Mouse (Mus musculus) limb, embryonic 15.5 days (tissue): Measurements from ENCODE around the gene Acoxl. TPM values are rescaled to one million over a fixed set of nuclear protein-coding genes. Genes with fewer than 3 reads are reported as not detected.

Source experiments
- ATAC-seq: fragments of 200-750 bp; cut with Nextera tagmentation; 2 replicates; pipeline ENCODE4 v1.8.0; 2017; ENCODE audit warnings: low read depth, moderate TSS enrichment; ENCODE audit not compliant: insufficient number of reproducible peaks, low FRiP score, low TSS enrichment
- H3K27ac ChIP-seq: fragments of 300-500 bp; sonication (generic); 2 replicates; pipeline ENCODE4 v1.5.1; 2015; ENCODE audit warnings: moderate library complexity, mild to moderate bottlenecking, inconsistent platforms
- H3K27me3 ChIP-seq: fragments of 300-500 bp; sonication (generic); 2 replicates; pipeline ENCODE4 v1.6.1; 2015; ENCODE audit warnings: inconsistent platforms
- H3K36me3 ChIP-seq: fragments of 300-500 bp; sonication (generic); 2 replicates; pipeline ENCODE4 v1.6.1; 2015; ENCODE audit warnings: inconsistent platforms
- H3K4me1 ChIP-seq: fragments of 300-500 bp; sonication (generic); 2 replicates; pipeline ENCODE4 v1.6.1; 2015; ENCODE audit warnings: inconsistent platforms
- H3K4me2 ChIP-seq: fragments of 300-500 bp; sonication (generic); 2 replicates; pipeline ENCODE4 v1.6.1; 2015; ENCODE audit warnings: mild to moderate bottlenecking, inconsistent platforms
- H3K4me3 ChIP-seq: fragments of 300-500 bp; sonication (generic); 2 replicates; pipeline ENCODE4 v1.5.1; 2015; ENCODE audit warnings: mild to moderate bottlenecking, inconsistent platforms
- H3K9ac ChIP-seq: fragments of 300-500 bp; sonication (generic); 2 replicates; pipeline ENCODE4 v1.6.1; 2015; ENCODE audit warnings: inconsistent platforms
- H3K9me3 ChIP-seq: fragments of 300-500 bp; sonication (generic); 2 replicates; pipeline ENCODE4 v1.6.1; 2016; ENCODE audit warnings: inconsistent platforms
- WGBS: fragments of 180-500 bp; shearing (Covaris S2); methylation state at CpG from one replicate; pipeline ENCODE4 v1.1.7; 2015; 5-methylcytosine and 5-hydroxymethylcytosine counted together
- microRNA-seq: library from miRNA; unstranded; fragments of <30 nt; microRNA quantifications from one replicate; pipeline ENCODE4, GENCODE M21; 2016
- polyA plus RNA-seq: library from polyadenylated mRNA; unstranded; fragments of >200 nt; fragmentation: Nextera tagmentation; extraction: Ambion mirVana; gene quantifications from 2 replicates; pipeline ENCODE4 v1.2.1, GENCODE M21; 2015

The Acoxl gene
- polyA plus RNA-seq, 1 experiment from 2014 or later, result 0.09 TPM

DNA sequence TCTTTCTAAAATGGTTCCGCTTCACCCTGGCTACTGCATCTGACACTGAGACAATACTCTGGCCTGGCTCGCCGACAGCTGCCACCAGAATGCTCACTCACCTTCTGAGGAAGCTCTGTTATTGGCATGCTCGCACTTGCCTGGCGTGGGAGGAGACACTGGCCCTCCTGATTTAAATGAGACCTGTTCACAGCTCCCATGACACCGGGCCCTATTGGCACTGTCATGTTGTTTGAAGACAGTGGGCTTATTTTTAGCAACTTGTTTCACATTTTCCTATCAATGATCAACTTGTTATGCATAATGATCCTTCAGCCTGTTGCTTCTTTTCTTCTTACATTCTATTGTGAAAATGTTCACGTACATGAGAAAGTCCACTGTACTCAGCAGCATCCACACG, 324.5 kb downstream of the Acoxl start:
- Histone ChIP-seq H3K9me3 (no peaks in the 10 kb centered on the region), H3K27ac (no peak overlapping the region), H3K27me3 (no peaks in the 10 kb centered on the region), H3K4me2 (no peak overlapping the region), H3K4me3 (no peak overlapping the region), H3K4me1 (peaks cover 25% of the 10 kb centered on the region), H3K36me3 (peaks cover 16% of the 10 kb centered on the region; the same call in 1 of the 2 replicates), H3K9ac (no peak overlapping the region)
- WGBS, result 74% methylated on average over 8 of the region's 8 CpGs
- no peak for ATAC-seq

DNA sequence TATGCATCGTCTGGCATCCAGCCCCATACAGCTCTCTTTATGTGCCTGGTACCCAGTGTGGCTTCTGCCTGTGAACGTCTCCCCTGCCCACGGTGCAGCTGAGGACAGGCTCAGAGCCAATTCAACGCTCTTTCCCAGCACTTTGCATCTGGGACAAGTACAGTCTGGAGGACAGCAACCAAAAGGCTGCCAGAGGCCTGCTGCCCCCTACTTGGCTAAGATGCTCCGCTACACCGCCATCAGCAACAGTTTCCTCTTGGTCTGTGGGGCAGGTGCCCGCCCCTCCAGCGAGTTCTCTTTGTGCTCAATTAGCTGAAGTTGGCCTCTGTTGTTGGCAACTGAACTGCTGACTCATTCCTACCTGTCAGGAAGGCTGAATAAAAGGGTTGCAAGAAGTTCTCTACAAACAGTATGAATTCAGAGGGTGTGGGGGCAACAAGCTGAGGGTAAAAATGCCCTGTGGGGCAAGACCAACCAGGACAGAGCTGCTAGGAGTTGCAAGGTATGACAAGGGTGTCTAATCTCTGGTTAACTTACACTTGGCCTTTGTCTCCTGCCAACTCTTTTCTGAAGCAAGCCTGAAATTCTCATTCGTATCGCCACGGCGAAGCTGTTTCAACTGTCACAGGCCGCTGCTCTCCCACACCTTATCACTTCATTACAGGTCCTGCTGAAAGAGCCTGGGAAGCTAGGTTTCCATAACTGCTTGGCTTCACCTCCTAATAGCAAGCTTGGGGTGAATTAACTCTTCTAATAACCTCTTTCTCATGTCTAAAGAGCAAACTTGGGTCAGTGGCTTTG, 328.1 kb downstream of the Acoxl start:
- H3K9me3 ChIP-seq, result no peaks in the 10 kb centered on the region
- no peaks in the 10 kb centered on the region for H3K27me3 ChIP-seq
- peaks cover 9% of the 10 kb centered on the region for H3K4me1 ChIP-seq
- ATAC-seq, result no peak
- H3K4me3 ChIP-seq, result no peak overlapping the region
- 56% methylated on average over 13 of the region's 13 CpGs for WGBS
- H3K27ac ChIP-seq, result no peak overlapping the region
- H3K36me3 ChIP-seq, result 0 out of 2 replicates have a peak, but pooled peaks cover 2% of the 10 kb centered on the region
- no peak overlapping the region for H3K4me2 ChIP-seq
- H3K9ac ChIP-seq, result no peak overlapping the region

DNA sequence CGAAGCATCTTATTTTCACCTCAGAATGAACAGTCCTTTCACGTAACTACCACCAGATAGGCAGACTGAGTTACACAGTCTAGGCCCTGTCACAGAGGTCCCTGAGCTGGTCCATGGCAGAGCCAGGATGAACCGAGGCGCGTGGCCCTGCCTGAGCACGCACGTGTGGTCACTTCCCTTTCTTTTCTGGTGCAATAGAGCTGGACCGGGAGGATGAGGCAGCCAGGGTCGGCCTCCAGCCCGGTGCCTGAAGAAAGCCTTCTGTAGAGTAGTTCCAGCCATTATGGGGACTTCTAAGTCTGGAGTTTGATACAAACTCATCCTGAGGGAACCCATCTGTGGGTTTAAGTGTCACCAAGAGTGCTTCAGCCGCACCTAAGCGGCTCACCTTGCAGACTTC, 329.3 kb downstream of the Acoxl start:
- H3K36me3 ChIP-seq, result no peaks in the 10 kb centered on the region
- no peak overlapping the region for H3K4me2 ChIP-seq
- peaks cover 9% of the 10 kb centered on the region for H3K4me1 ChIP-seq
- no peak overlapping the region for H3K4me3 ChIP-seq
- H3K27me3 ChIP-seq, result no peaks in the 10 kb centered on the region
- H3K9me3 ChIP-seq, result no peaks in the 10 kb centered on the region
- WGBS, result 93% methylated on average over 12 of the region's 12 CpGs
- no peak for ATAC-seq
- H3K27ac ChIP-seq, result no peak overlapping the region
- no peak overlapping the region for H3K9ac ChIP-seq

DNA sequence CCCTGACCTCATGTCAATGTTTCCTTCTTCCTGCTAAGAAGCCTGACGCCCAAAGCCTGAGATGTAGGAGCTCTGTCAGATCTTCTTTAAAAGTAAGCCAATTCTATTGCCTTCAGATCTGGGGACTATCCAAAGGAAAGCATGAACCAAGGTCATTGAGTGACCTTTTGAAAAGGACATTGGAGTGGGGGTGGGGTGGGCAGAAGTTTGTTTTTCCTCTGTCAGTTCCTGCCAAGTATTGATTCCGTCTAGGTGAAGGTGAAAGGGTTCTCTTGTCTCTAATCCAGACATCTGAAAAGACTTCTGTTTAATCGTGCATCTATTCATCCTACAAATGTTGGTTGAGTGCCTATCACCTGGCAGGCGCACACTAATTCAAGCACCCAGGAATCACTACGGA, 330.8 kb downstream of the Acoxl start:
- ATAC-seq, result no peak
- no peaks in the 10 kb centered on the region for H3K9me3 ChIP-seq
- H3K27me3 ChIP-seq, result no peaks in the 10 kb centered on the region
- H3K4me1 ChIP-seq, result peaks cover 9% of the 10 kb centered on the region
- H3K4me2 ChIP-seq, result no peak overlapping the region
- no peak overlapping the region for H3K9ac ChIP-seq
- H3K4me3 ChIP-seq, result no peak overlapping the region
- H3K27ac ChIP-seq, result no peak overlapping the region
- no peaks in the 10 kb centered on the region for H3K36me3 ChIP-seq
- WGBS, result 89% methylated on average over 5 of the region's 5 CpGs

DNA sequence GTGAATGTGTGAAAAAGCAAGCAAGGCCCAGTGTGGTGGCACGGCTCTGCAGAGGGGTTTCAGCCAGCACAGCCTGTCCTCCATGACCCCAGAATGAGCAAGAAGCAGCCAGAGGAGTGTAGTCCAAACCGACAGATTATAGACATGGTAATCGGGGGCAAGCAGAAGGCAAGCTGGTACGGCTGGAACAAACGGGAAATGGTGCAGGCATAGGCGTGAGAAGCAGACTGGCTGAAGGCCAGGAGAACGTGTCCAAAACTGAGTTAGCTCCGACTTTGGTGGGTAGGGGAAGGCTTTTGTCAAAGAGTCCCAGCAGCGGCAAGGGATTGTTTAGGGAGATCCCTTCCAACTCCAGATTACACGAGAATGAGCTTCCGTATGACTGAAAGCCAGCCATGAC, 331.3 kb downstream of the Acoxl start:
- Histone ChIP-seq H3K4me2 (no peak overlapping the region), H3K36me3 (no peaks in the 10 kb centered on the region), H3K9ac (no peak overlapping the region), H3K9me3 (no peaks in the 10 kb centered on the region), H3K27ac (no peak overlapping the region), H3K4me1 (peaks cover 9% of the 10 kb centered on the region), H3K27me3 (no peaks in the 10 kb centered on the region), H3K4me3 (no peak overlapping the region)
- no peak for ATAC-seq
- WGBS, result 68% methylated on average over 11 of the region's 11 CpGs

GRCm38 (mm10) chr2:128170614-128171013, 331.9 kb downstream of the Acoxl start:
- Histone ChIP-seq H3K27me3 (no peaks in the 10 kb centered on the region), H3K9ac (no peak overlapping the region), H3K4me3 (no peak overlapping the region), H3K9me3 (no peaks in the 10 kb centered on the region), H3K4me2 (no peak overlapping the region), H3K36me3 (no peaks in the 10 kb centered on the region), H3K27ac (no peak overlapping the region), H3K4me1 (peaks cover 9% of the 10 kb centered on the region)
- WGBS, result 86% methylated on average over 3 of the region's 3 CpGs
- no peak for ATAC-seq

DNA sequence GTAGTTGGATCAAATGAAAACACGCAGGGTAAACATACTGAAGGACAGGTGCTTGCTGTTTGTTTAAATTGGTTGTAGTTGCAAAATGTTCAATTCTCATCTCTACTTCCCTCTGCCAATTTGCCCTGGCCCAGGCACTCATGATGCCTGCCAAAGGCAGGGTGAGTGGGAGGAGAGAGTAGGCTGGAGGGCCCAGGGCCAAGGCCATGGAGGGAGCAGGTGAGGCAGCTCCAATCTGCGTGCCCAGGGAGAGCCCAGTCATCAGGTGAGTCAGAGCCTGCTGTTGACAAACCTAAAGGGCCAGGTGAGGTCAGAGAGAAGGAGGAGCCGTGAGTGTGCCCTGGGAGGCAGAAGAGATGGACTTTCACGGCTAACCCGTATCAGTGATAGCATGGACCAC, 333.6 kb downstream of the Acoxl start:
- Histone ChIP-seq H3K9ac (no peak overlapping the region), H3K27ac (no peak overlapping the region), H3K36me3 (no peaks in the 10 kb centered on the region), H3K4me2 (no peak overlapping the region), H3K4me1 (peaks cover 11% of the 10 kb centered on the region), H3K4me3 (no peak overlapping the region), H3K27me3 (no peaks in the 10 kb centered on the region), H3K9me3 (no peaks in the 10 kb centered on the region)
- no peak for ATAC-seq
- 90% methylated on average over 5 of the region's 5 CpGs for WGBS

Small RNA genes lying within 50 kb of the gene (microRNA-seq; reads per million reads assigned to microRNA genes)
- gene Gm22411, result not detected

Other genes with a start within 250 kb of the Acoxl start
- 89.4 and 117 TPM in 2 replicates for gene Mal, start 182.2 kb upstream of the Acoxl start, polyA plus RNA-seq
- 56.6 and 57.1 TPM in 2 replicates for gene Mall, start 108.9 kb upstream of the Acoxl start, polyA plus RNA-seq
- 24.5 and 27.4 TPM in 2 replicates for gene Nphp1, start 50.0 kb upstream of the Acoxl start, polyA plus RNA-seq
- 36.3 and 41.8 TPM in 2 replicates for gene Mtln, start 46.4 kb upstream of the Acoxl start, polyA plus RNA-seq
- 34.7 and 36.8 TPM in 2 replicates for gene Bub1, start 7.0 kb upstream of the Acoxl start, polyA plus RNA-seq